Mouse (Mus musculus) left cerebral cortex, adult 8-10 months (tissue): ENCODE measurements around the gene Brinp1. TPM values are rescaled to one million over a fixed set of nuclear protein-coding genes. Genes with fewer than 3 reads are reported as not detected.
"Not testable (repeated sequence)": the region's sequence is repeated elsewhere in the genome, so short reads cannot be mapped to it uniquely, and the experiment has no call there.

ENCODE experiments used
- DNase-seq, 2 experiments: peaks; one replicate each; pipeline ENCODE4 v3.0.0; 2022; ENCODE audit warnings: low spot score in 2 of 2
- total RNA-seq, 4 experiments: library from RNA; stranded (reverse); gene quantifications; 2 replicates each; pipeline ENCODE4 v1.2.4; 2022

The Brinp1 gene
- total RNA-seq, 4 experiments from 2014 or later: 201 to 248 (median 216) TPM

GRCm38 (mm10) chr4:68845964-68846363 lies 108.2 kb downstream of the Brinp1 start:
- DNase-seq: no peak

- DNase-seq: not testable (repeated sequence)
Observed at GRCm38 (mm10) chr4:68813997-68814396, 140.2 kb downstream of the Brinp1 start.

- no peak for DNase-seq
Observed at GRCm38 (mm10) chr4:68806502-68806901, 147.7 kb downstream of the Brinp1 start.

GRCm38 (mm10) chr4:68801923-68802855 lies 152.0 kb downstream of the Brinp1 start:
- peak in 1 of 2 experiments; percentile 27 for DNase-seq

GRCm38 (mm10) chr4:68790003-68790402 lies 164.2 kb downstream of the Brinp1 start:
- DNase-seq: no peak

DNA sequence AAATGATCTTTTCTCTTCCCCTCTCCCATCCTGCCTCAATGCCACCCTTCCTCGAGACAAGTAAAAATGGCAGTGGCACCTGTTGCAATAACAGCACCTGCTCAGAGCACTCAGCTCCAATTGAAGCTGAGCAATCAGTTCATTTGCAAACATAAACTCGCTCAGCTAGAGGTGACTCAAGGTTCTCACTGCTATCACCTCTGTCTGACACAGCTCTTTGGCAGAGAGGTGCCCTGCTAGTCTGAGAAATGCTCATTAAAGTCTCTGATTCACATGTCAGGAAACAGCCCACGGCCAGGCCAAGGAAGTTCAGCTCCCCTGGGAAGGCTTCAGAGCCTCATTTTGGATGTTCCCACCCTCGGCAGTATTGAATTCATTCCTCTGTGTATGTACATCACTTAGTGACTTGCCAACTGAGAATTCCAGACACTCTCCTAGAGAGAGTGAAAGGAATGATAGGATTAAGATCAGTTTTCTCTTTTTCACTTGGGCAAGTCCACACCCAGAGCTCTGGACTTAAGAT lies 165.7 kb downstream of the Brinp1 start:
- no peak for DNase-seq

DNA sequence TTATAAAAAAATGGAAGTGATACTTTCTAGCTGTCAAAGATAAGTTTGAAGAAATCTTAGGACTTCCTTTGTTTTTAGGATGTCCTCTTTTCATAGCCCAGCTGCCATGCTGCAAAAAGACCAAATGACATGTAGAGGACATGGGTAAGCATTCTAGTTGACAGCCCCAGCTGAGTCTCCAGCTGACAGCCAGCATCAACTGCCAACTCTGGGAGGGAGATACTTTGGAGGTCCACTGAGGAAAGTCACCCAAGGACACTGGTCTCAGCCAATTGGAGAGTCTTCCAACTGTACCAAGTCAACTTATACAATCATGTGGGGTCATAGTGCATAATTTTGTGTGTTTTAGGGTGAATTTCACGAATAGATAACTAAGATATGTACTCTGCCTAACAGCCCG lies 166.6 kb downstream of the Brinp1 start:
- no peak for DNase-seq

GRCm38 (mm10) chr4:68768256-68768655 lies 185.9 kb downstream of the Brinp1 start:
- DNase-seq: peak in 1 of 2 experiments; percentile 27

- no peak for DNase-seq
Observed at GRCm38 (mm10) chr4:68767393-68767792, 186.8 kb downstream of the Brinp1 start.

DNA sequence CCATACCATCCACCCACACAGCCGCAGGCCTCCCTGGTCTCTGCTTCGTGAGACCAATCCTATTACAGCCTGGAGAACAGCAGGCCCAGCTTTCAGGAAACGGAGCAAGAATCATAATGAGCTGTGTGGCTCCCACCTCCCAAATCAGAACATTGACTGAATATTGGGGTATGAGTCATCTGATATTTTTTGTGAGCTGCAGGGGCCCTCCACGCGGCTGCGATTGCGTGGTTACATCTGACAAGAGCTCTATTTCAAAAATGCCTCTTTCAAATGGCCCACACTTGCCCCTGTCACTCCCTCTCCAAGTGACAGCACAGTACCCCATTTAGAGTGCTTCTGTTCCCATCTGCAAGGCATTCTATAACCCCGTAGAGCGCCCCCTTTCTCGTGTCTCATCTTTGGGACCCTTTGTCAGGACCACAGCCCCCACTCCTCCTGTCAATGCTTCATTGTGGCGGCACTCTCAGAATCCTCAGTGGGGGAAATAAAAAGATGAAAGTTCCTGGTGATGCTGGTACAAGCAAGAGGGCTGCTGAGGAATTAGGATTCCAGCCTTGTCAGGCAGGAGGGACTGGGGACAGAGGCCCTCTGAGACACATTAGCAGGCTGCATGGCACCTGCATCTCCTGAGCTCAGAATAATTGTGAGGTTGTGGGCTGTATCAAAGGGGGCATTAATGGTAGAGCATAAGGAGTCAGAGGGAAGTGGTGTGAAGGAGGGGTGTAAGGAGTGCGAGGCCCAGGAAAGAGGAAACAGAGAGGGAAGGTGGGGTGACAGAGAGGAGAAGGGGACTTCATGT lies 188.2 kb downstream of the Brinp1 start:
- peak; percentile 23 to 50 for DNase-seq

GRCm38 (mm10) chr4:68764937-68765336 lies 189.3 kb downstream of the Brinp1 start:
- DNase-seq: no peak

GRCm38 (mm10) chr4:68720983-68721382 lies 233.2 kb downstream of the Brinp1 start:
- no peak for DNase-seq
